Mouse (Mus musculus): ENCODE measurements around the gene Itpkb.

- no peak for TF ChIP-seq CTCF (IDR thresholded peaks at IDR 0.05; ENCODE audit: low read depth, low read length)
- TF ChIP-seq GATA1 (IDR thresholded peaks at IDR 0.05; ENCODE audit: borderline replicate concordance, low read length), result no peak
Observed at GRCm38 (mm10) chr1:180431833-180432232, 101.5 kb downstream of the Itpkb start.

Measured in G1E (cell line).